Mouse (Mus musculus) small intestine, adult 2 months (tissue): Measurements from ENCODE around the gene Olfr1410. TPM values are rescaled to one million over a fixed set of nuclear protein-coding genes. Genes with fewer than 3 reads are reported as not detected.

Source experiments
- H3K27ac ChIP-seq: fragments of 200-500 bp; 2 replicates; pipeline ENCODE4 v1.5.1; 2012; ENCODE audit warnings: low read depth, low read length, control low read depth, inconsistent platforms; ENCODE audit not compliant: insufficient read depth
- H3K27me3 ChIP-seq: fragments of 200-500 bp; 2 replicates; pipeline ENCODE4 v1.6.1; 2012; ENCODE audit warnings: mild to moderate bottlenecking, moderate library complexity, low read length, inconsistent platforms; ENCODE audit not compliant: control insufficient read depth, insufficient read depth
- H3K36me3 ChIP-seq: fragments of 200-500 bp; 2 replicates; pipeline ENCODE4 v1.6.1; 2012; ENCODE audit warnings: mild to moderate bottlenecking, low read length, control low read depth, inconsistent platforms; ENCODE audit not compliant: control insufficient read depth, insufficient read depth
- H3K4me1 ChIP-seq: fragments of 200-500 bp; 2 replicates; pipeline ENCODE4 v1.6.1; 2012; ENCODE audit warnings: low read length, inconsistent platforms, mixed read lengths; ENCODE audit not compliant: control insufficient read depth, insufficient read depth, insufficient read length
- H3K4me3 ChIP-seq: fragments of 200-500 bp; 2 replicates; pipeline ENCODE4 v1.5.1; 2012; ENCODE audit warnings: low read depth, mild to moderate bottlenecking, control low read depth, inconsistent platforms, low read length, moderate library complexity
- CTCF ChIP-seq: fragments of 200-500 bp; IDR thresholded peaks from 2 replicates; pipeline ENCODE4 v1.5.1; 2012; ENCODE audit warnings: low read depth, mild to moderate bottlenecking, control low read depth, inconsistent platforms, low read length, moderate library complexity, mixed read lengths; ENCODE audit not compliant: insufficient replicate concordance, insufficient read length; ENCODE audit errors: extremely low read depth
- POLR2A ChIP-seq: fragments of 200-500 bp; IDR thresholded peaks from 2 replicates; pipeline ENCODE4 v1.6.1; 2012; ENCODE audit warnings: low read depth, mild to moderate bottlenecking, control low read depth, inconsistent platforms, low read length, moderate library complexity
- WGBS: fragments of 180-500 bp; shearing (Covaris S2); methylation state at CpG from one replicate; pipeline ENCODE4 v1.1.7; 2018; 5-methylcytosine and 5-hydroxymethylcytosine counted together
- polyA plus RNA-seq: library from polyadenylated mRNA; depleted of rRNA; stranded (reverse); fragments of >200 nt; gene quantifications from 2 replicates; pipeline ENCODE4 v1.2.3, GENCODE M21; 2012

The Olfr1410 gene
- polyA plus RNA-seq, 1 experiment, result not detected

- TF ChIP-seq POLR2A, result no peak
- TF ChIP-seq CTCF, result no peak
- 57% methylated on average over 6 of the region's 6 CpGs for WGBS
- Histone ChIP-seq H3K27me3 (no peaks in the 10 kb centered on the region), H3K4me3 (no peak overlapping the region), H3K36me3 (peaks cover 12% of the 10 kb centered on the region; the same call in 1 of the 2 replicates), H3K27ac (no peak overlapping the region), H3K4me1 (no peaks in the 10 kb centered on the region)
Measured at GRCm38 (mm10) chr1:92632948-92633347, 27.4 kb downstream of the Olfr1410 start.

- H3K4me1 ChIP-seq, result no peaks in the 10 kb centered on the region
- no peak for TF ChIP-seq POLR2A
- no peak for TF ChIP-seq CTCF
- no peaks in the 10 kb centered on the region for H3K27me3 ChIP-seq
- 87% methylated on average over 8 of the region's 8 CpGs for WGBS
- H3K4me3 ChIP-seq, result no peak overlapping the region
- H3K36me3 ChIP-seq, result peaks cover 16% of the 10 kb centered on the region; the same call in 1 of the 2 replicates
- H3K27ac ChIP-seq, result no peak overlapping the region
Measured at GRCm38 (mm10) chr1:92633726-92634125, 28.1 kb downstream of the Olfr1410 start.

- Histone ChIP-seq H3K27me3 (no peaks in the 10 kb centered on the region), H3K4me1 (no peaks in the 10 kb centered on the region), H3K27ac (no peak overlapping the region), H3K36me3 (peaks cover 16% of the 10 kb centered on the region; the same call in 1 of the 2 replicates), H3K4me3 (no peak overlapping the region)
- 75% methylated on average over 1 of the region's 1 CpGs for whole genome bisulfite sequencing
- no peak for TF ChIP-seq POLR2A
- TF ChIP-seq CTCF, result no peak
Measured at GRCm38 (mm10) chr1:92634569-92634968, 29.0 kb downstream of the Olfr1410 start.

- TF ChIP-seq POLR2A (no peak), CTCF (no peak)
- WGBS, result 82% methylated on average over 4 of the region's 4 CpGs
- Histone ChIP-seq H3K27ac (no peak overlapping the region), H3K27me3 (no peaks in the 10 kb centered on the region), H3K36me3 (peaks cover 16% of the 10 kb centered on the region; the same call in 1 of the 2 replicates), H3K4me1 (no peaks in the 10 kb centered on the region; the same call in 1 of the 2 replicates), H3K4me3 (no peak overlapping the region)
Measured at GRCm38 (mm10) chr1:92634976-92635599, 29.5 kb downstream of the Olfr1410 start.

GRCm38 (mm10) chr1:92636015-92636414 lies 30.4 kb downstream of the Olfr1410 start:
- no peak overlapping the region for H3K27ac ChIP-seq
- TF ChIP-seq CTCF (no peak), POLR2A (no peak)
- peaks cover 4% of the 10 kb centered on the region; the same call in 1 of the 2 replicates for H3K4me1 ChIP-seq
- H3K27me3 ChIP-seq, result no peaks in the 10 kb centered on the region
- peaks cover 16% of the 10 kb centered on the region; the same call in 1 of the 2 replicates for H3K36me3 ChIP-seq
- H3K4me3 ChIP-seq, result no peak overlapping the region
- WGBS, result 83% methylated on average over 8 of the region's 8 CpGs

- no peak for TF ChIP-seq CTCF
- TF ChIP-seq POLR2A, result no peak
- H3K27ac ChIP-seq, result no peak overlapping the region
- H3K4me1 ChIP-seq, result peaks cover 5% of the 10 kb centered on the region; the same call in 1 of the 2 replicates
- WGBS, result 91% methylated on average over 11 of the region's 11 CpGs
- peaks cover 16% of the 10 kb centered on the region; the same call in 1 of the 2 replicates for H3K36me3 ChIP-seq
- no peaks in the 10 kb centered on the region for H3K27me3 ChIP-seq
- no peak overlapping the region for H3K4me3 ChIP-seq
Measured at GRCm38 (mm10) chr1:92636676-92637075, 31.1 kb downstream of the Olfr1410 start.

GRCm38 (mm10) chr1:92637501-92638172 lies 32.1 kb downstream of the Olfr1410 start:
- Histone ChIP-seq H3K4me1 (peaks cover 8% of the 10 kb centered on the region; the same call in 1 of the 2 replicates), H3K27me3 (no peaks in the 10 kb centered on the region), H3K36me3 (peaks cover 16% of the 10 kb centered on the region; the same call in 1 of the 2 replicates), H3K4me3 (no peak overlapping the region), H3K27ac (no peak overlapping the region)
- no peak for TF ChIP-seq POLR2A
- no peak for TF ChIP-seq CTCF
- WGBS, result 89% methylated on average over 15 of the region's 15 CpGs
